8 mouse cellular contexts compared by ENCODE assay signal in the genomic region with DNA sequence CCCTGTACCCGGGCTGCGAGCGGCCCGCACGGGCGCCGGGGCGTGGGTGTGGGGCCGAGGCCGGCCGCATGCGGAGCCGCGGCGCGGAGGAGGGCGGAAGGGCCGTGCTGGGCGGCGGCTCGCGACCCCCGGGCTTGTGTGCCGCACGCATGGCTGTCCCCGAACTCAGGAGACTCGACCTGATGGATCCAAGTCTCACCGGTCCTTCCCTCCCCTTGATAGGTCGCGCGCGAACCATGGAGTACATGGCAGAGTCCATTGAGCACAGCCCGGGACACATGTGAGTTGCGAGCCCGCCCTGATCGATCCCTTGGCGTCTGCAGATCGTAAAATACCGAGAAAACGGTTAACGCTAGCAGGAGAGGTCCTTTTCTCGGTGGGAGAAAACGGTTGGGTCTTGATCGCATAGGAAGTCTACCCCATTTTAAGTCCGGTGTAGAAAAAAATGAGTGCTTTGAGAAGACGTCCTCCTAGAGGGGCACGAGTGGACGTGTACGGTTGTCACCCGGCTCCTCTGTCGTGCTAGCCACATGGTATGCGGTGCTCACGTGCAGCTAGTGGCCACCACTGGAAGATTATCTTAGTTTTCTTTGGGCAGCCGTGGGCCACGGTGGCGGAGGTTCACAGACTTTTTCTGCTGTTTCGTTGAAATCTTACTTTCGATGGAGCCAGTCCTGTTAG. TPM values are rescaled to one million over a fixed set of nuclear protein-coding genes. Genes with fewer than 3 reads are reported as not detected.
A peak's percentile ranks its signal among the peaks of the same experiment; 100 is the strongest.
DNase-seq lines count a peak whose midpoint lies in the region; ATAC-seq lines count a peak whose summit lies in the region.

No protein-coding gene starts in this region.

- H3K36me3 ChIP-seq in intestine, embryonic 14.5 days (ENCODE audit: control insufficient read depth, insufficient read depth, low read length) = peaks cover 20% of the 10 kb centered on the region
- H3K36me3 ChIP-seq in limb, embryonic 10.5 days = peaks cover 22% of the 10 kb centered on the region

- DNase-seq in thymus, postnatal 14 days = peak; percentile 31
- no peak for DNase-seq in thymus, postnatal 25 days
- DNase-seq in cerebellum, postnatal 10 days = peak; percentile 49 to 68
- peak; percentile 8 to 14 for DNase-seq in frontal cortex, postnatal 25 days (ENCODE audit: low spot score in 2 of 2)
- DNase-seq in intestine, embryonic 14.5 days (ENCODE audit: low spot score) = peak; percentile 86
- DNase-seq in limb, embryonic 10.5 days (ENCODE audit: low spot score) = peak; percentile 67
- DNase-seq in mesoderm, embryonic 11.5 days (ENCODE audit: low read depth, low spot score) = peak; percentile 58
- peak; percentile 27 to 58 for DNase-seq in spleen, postnatal 10 days (ENCODE audit: low spot score in 2 of 2)

- H3K4me1 ChIP-seq in intestine, embryonic 14.5 days (replicated peaks; ENCODE audit: control insufficient read depth, insufficient read depth, low read length) = peaks cover 15% of the 10 kb centered on the region
- peaks cover 13% of the 10 kb centered on the region for H3K4me1 ChIP-seq in limb, embryonic 10.5 days

- H3K27ac ChIP-seq in intestine, embryonic 14.5 days (ENCODE audit: low read depth) = peak overlapping the region; percentile 83
- peak overlapping the region; percentile 97 for H3K27ac ChIP-seq in limb, embryonic 10.5 days

- ATAC-seq in intestine, embryonic 14.5 days (replicated peaks; ENCODE audit: low FRiP score, low TSS enrichment, low read depth) = peak; percentile 90

- H3K9ac ChIP-seq in intestine, embryonic 14.5 days (ENCODE audit: low read length) = peak overlapping the region; percentile 96

- under 1% methylated on average over 57 of the region's 58 CpGs for WGBS in intestine, embryonic 14.5 days
- 1% methylated on average over 58 of the region's 58 CpGs for WGBS in limb, embryonic 10.5 days

- peak overlapping the region; percentile 88 for H3K4me2 ChIP-seq in intestine, embryonic 14.5 days (ENCODE audit: low read length)

- peak overlapping the region; percentile 90 for H3K4me3 ChIP-seq in intestine, embryonic 14.5 days (ENCODE audit: low read depth, low read length)
- H3K4me3 ChIP-seq in limb, embryonic 10.5 days = peak overlapping the region; percentile 98

- no peaks in the 10 kb centered on the region for H3K9me3 ChIP-seq in intestine, embryonic 14.5 days (ENCODE audit: control insufficient read depth, low read length)
- no peaks in the 10 kb centered on the region for H3K9me3 ChIP-seq in limb, embryonic 10.5 days (replicated peaks)

- no peaks in the 10 kb centered on the region for H3K27me3 ChIP-seq in intestine, embryonic 14.5 days (replicated peaks; ENCODE audit: control insufficient read depth, insufficient read depth, low read length)
- no peaks in the 10 kb centered on the region for H3K27me3 ChIP-seq in limb, embryonic 10.5 days (ENCODE audit: low read depth, poor library complexity, severe bottlenecking)

RNA-seq across cellular contexts. Expression of gene Nmd3, which starts 0.5 kb away (rescaled TPM):
- 159 and 175 TPM in 2 replicates for polyA plus RNA-seq in intestine, embryonic 14.5 days (2014; fragmentation: Nextera tagmentation; extraction: Ambion mirVana)
- 156 and 179 TPM in 2 replicates for polyA plus RNA-seq in limb, embryonic 10.5 days (2016; fragmentation: Nextera tagmentation; extraction: Ambion mirVana)
